Mouse (Mus musculus) midbrain, postnatal 0 days (tissue): ENCODE measurements around the gene Mettl13. TPM values are rescaled to one million over a fixed set of nuclear protein-coding genes. Genes with fewer than 3 reads are reported as not detected.
A peak's percentile ranks its signal among the peaks of the same experiment; 100 is the strongest.

Source experiments
- ATAC-seq: fragments of 200-750 bp; cut with Nextera tagmentation; 2 replicates; pipeline ENCODE4 v1.8.0; 2017; ENCODE audit warnings: moderate number of reproducible peaks, mild to moderate bottlenecking, moderate TSS enrichment, moderate library complexity; ENCODE audit not compliant: low FRiP score
- DNase-seq: peaks from one replicate; pipeline ENCODE4 v3.0.0-alpha.2; 2015; ENCODE audit warnings: low spot score
- H3K27ac ChIP-seq: fragments of 300-500 bp; sonication (generic); 2 replicates; pipeline ENCODE4 v1.5.1; 2014; ENCODE audit warnings: low read depth, mild to moderate bottlenecking, low read length, mixed read lengths
- H3K27me3 ChIP-seq: fragments of 300-500 bp; sonication (generic); 2 replicates; pipeline ENCODE4 v1.6.1; 2014; ENCODE audit warnings: low read length, control low read depth, mixed read lengths; ENCODE audit not compliant: insufficient read depth
- H3K36me3 ChIP-seq: fragments of 300-500 bp; sonication (generic); 2 replicates; pipeline ENCODE4 v1.6.1; 2014; ENCODE audit warnings: low read length, control low read depth, mixed read lengths; ENCODE audit not compliant: insufficient read depth
- H3K4me1 ChIP-seq: fragments of 300-500 bp; sonication (generic); 2 replicates; pipeline ENCODE4 v1.6.1; 2014; ENCODE audit warnings: mild to moderate bottlenecking, control low read depth, antibody characterized with exemption, low read length, mixed read lengths; ENCODE audit not compliant: insufficient read depth
- H3K4me2 ChIP-seq: fragments of 300-500 bp; sonication (generic); 2 replicates; pipeline ENCODE4 v1.6.1; 2014; ENCODE audit warnings: low read depth, mild to moderate bottlenecking, low read length, mixed read lengths; ENCODE audit not compliant: poor library complexity, severe bottlenecking
- H3K4me3 ChIP-seq: fragments of 300-500 bp; sonication (generic); 2 replicates; pipeline ENCODE4 v1.5.1; 2014; ENCODE audit warnings: low read depth, mild to moderate bottlenecking, low read length, moderate library complexity
- H3K9ac ChIP-seq: fragments of 300-500 bp; sonication (generic); replicated peaks from 2 replicates; pipeline ENCODE4 v1.6.1; 2014; ENCODE audit warnings: mild to moderate bottlenecking, low read length, moderate library complexity, mixed read lengths; ENCODE audit not compliant: poor library complexity, severe bottlenecking
- H3K9me3 ChIP-seq: fragments of 300-500 bp; sonication (generic); 2 replicates; pipeline ENCODE4 v1.6.1; 2016; ENCODE audit warnings: low read length, control low read depth
- CTCF ChIP-seq: IDR thresholded peaks from 2 replicates; pipeline ENCODE4 v1.5.1; 2016; ENCODE audit warnings: antibody characterized with exemption, mild to moderate bottlenecking
- WGBS: fragments of 180-500 bp; shearing (Covaris S2); extraction: QIAGEN DNeasy Blood & Tissue Kit; methylation state at CpG from one replicate; pipeline ENCODE4 v1.1.7; 2014; 5-methylcytosine and 5-hydroxymethylcytosine counted together
- polyA plus RNA-seq: library from polyadenylated mRNA; unstranded; fragments of >200 nt; fragmentation: Nextera tagmentation; extraction: Ambion mirVana; gene quantifications from 2 replicates; pipeline ENCODE4 v1.2.1, GENCODE M21; 2015
- total RNA-seq: library from RNA; depleted of rRNA; stranded (reverse); fragments of >200 nt; gene quantifications from 2 replicates; pipeline ENCODE4 v1.2.3, GENCODE M21; 2014

Gene Mettl13
- total and polyA plus RNA-seq, 2 experiments from 2014 or later: 10.9 to 12.2 TPM

DNA sequence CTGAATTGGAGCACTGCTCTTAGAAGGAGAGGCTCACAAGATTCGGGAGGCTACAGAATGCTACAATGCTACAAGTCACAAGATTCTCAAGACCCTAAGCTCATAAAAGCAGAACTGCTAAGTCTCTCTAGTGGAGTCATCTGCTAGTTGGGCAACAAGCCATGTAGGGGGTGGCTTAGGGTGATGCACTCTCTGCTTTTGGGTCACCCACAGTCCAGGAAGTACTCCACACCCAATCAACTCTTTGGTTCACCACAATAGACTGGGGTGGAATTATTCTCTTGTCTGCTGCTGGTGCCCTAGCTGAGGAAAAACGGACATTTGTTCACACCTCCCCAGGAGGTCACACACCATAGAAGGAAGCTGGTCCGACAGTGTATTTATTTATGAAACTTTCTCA is 16.6 kb upstream of the Mettl13 start:
- TF ChIP-seq CTCF: no peak
- Histone ChIP-seq H3K4me3 (no peak overlapping the region), H3K4me2 (no peak overlapping the region), H3K9me3 (no peaks in the 10 kb centered on the region), H3K4me1 (0 out of 2 replicates have a peak, but pooled peaks cover 2% of the 10 kb centered on the region), H3K36me3 (no peaks in the 10 kb centered on the region), H3K27ac (no peak overlapping the region), H3K9ac (no peak overlapping the region), H3K27me3 (no peaks in the 10 kb centered on the region)
- ATAC-seq (no peak), DNase-seq (no peak)
- WGBS: 54% methylated on average over 3 of the region's 3 CpGs

- H3K4me3 ChIP-seq: no peak overlapping the region
- no peak overlapping the region for H3K4me2 ChIP-seq
- no peak for TF ChIP-seq CTCF
- no peaks in the 10 kb centered on the region for H3K27me3 ChIP-seq
- no peak for DNase-seq
- ATAC-seq: no peak
- no peaks in the 10 kb centered on the region for H3K9me3 ChIP-seq
- H3K36me3 ChIP-seq: no peaks in the 10 kb centered on the region
- WGBS: 78% methylated on average over 1 of the region's 1 CpGs
- H3K4me1 ChIP-seq: no peaks in the 10 kb centered on the region
- H3K9ac ChIP-seq: no peak overlapping the region
- H3K27ac ChIP-seq: no peak overlapping the region
These were observed 14.9 kb upstream of the Mettl13 start for GRCm38 (mm10) chr1:162563236-162563635.

GRCm38 (mm10) chr1:162554193-162554592 is 5.8 kb upstream of the Mettl13 start:
- H3K27ac ChIP-seq: no peak overlapping the region
- 75% methylated on average over 3 of the region's 3 CpGs for WGBS
- DNase-seq: no peak

DNA sequence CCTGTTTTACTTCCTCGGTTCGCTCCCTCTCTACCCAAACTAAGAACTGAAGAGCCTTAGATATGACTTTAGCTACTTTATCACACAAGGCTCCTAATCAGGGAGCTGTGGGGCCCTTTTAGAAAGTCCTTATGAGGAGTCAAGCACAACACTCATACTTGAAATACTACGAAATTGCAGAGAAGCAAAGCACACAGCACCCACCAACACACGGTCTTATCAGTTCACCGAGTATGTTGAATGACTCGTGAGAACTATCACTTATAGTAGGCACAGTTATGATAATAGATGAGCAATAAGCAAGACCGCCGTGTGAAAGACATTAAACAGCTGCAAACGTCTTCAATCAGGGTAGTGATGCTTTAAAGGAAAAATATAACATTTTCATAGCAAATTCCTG is 4.6 kb upstream of the Mettl13 start:
- WGBS: 91% methylated on average over 9 of the region's 9 CpGs
- no peaks in the 10 kb centered on the region for H3K9me3 ChIP-seq
- H3K9ac ChIP-seq: no peak overlapping the region
- H3K27ac ChIP-seq: no peak overlapping the region
- no peak for DNase-seq
- H3K4me1 ChIP-seq: no peaks in the 10 kb centered on the region
- no peaks in the 10 kb centered on the region for H3K36me3 ChIP-seq
- H3K4me3 ChIP-seq: no peak overlapping the region
- no peak for ATAC-seq
- H3K4me2 ChIP-seq: no peak overlapping the region
- no peaks in the 10 kb centered on the region for H3K27me3 ChIP-seq
- TF ChIP-seq CTCF: no peak

More at GRCm38 (mm10) chr1:162554193-162554592, 5.8 kb upstream of the Mettl13 start:
- Histone ChIP-seq H3K4me2 (no peak overlapping the region), H3K4me3 (no peak overlapping the region), H3K9ac (no peak overlapping the region), H3K4me1 (no peaks in the 10 kb centered on the region), H3K36me3 (no peaks in the 10 kb centered on the region), H3K27me3 (no peaks in the 10 kb centered on the region), H3K9me3 (no peaks in the 10 kb centered on the region)
- TF ChIP-seq CTCF: no peak
- ATAC-seq: no peak

DNA sequence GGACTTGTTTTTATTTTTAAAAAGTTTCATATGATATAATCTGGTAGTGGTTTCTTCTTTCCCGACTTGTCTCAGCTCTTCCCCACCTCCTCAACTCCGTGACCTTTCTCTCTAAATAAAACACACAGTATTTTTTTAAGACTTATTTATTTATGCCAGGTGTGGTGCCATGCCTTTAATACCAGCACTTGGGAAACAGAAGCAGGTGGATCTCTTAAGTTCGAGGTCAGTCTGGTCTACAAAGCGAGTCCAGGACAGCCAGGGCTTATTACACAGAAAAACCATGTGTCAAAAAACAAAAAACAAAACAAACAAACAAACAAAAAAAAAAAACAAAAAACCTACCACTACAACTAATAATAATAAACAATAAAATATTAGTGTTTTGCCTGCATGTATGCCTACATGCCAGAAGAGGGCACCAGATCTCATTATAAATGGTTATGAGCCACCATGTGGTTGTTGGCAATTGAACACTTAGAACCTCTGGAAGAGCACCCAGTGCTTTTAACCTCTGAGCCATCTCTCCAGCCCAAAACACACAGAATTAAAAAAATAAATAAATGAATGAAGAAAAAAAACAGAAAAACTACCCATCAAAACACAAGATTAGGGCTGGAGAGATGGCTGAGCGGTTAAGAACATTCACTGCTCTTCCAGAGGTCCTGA is 1.4 kb upstream of the Mettl13 start:
- Histone ChIP-seq H3K4me1 (0 out of 2 replicates have a peak, but pooled peaks cover 3% of the 10 kb centered on the region), H3K9ac (no peak overlapping the region), H3K27me3 (no peaks in the 10 kb centered on the region), H3K27ac (no peak overlapping the region), H3K4me3 (no peak overlapping the region), H3K36me3 (peaks cover 11% of the 10 kb centered on the region), H3K9me3 (no peaks in the 10 kb centered on the region), H3K4me2 (no peak overlapping the region)
- 76% methylated on average over 5 of the region's 5 CpGs for WGBS
- ATAC-seq: no peak
- peak; percentile 83 for TF ChIP-seq CTCF
- DNase-seq: peak; percentile 58

GRCm38 (mm10) chr1:162548917-162549613 is 714 bp upstream of the Mettl13 start:
- no peak for DNase-seq
- H3K4me3 ChIP-seq: peak overlapping the region; percentile 59
- WGBS: 67% methylated on average over 10 of the region's 10 CpGs
- H3K9ac ChIP-seq: peak overlapping the region; percentile 20; the same call in 1 of the 2 replicates
- H3K27me3 ChIP-seq: no peaks in the 10 kb centered on the region
- H3K27ac ChIP-seq: peak overlapping the region; percentile 38; the same call in 1 of the 2 replicates
- no peak for ATAC-seq
- H3K4me1 ChIP-seq: 0 out of 2 replicates have a peak, but pooled peaks cover 3% of the 10 kb centered on the region
- peak overlapping the region; percentile 72 for H3K4me2 ChIP-seq
- peaks cover 18% of the 10 kb centered on the region for H3K36me3 ChIP-seq
- H3K9me3 ChIP-seq: no peaks in the 10 kb centered on the region
- TF ChIP-seq CTCF: no peak
